Mouse (Mus musculus): ENCODE data around the gene Ifitm1. TPM values are rescaled to one million over a fixed set of nuclear protein-coding genes. Genes with fewer than 3 reads are reported as not detected.
"Not testable (repeated sequence)": the region's sequence is repeated elsewhere in the genome, so short reads cannot be mapped to it uniquely, and the experiment has no call there.

The Ifitm1 gene
- total RNA-seq, 2 experiments from 2014 or later, result 2.0 to 3.4 TPM

GRCm38 (mm10) chr7:140974940-140975339 lies 7.9 kb downstream of the Ifitm1 start:
- no peak for DNase-seq (ENCODE audit: low spot score in 2 of 2)

DNA sequence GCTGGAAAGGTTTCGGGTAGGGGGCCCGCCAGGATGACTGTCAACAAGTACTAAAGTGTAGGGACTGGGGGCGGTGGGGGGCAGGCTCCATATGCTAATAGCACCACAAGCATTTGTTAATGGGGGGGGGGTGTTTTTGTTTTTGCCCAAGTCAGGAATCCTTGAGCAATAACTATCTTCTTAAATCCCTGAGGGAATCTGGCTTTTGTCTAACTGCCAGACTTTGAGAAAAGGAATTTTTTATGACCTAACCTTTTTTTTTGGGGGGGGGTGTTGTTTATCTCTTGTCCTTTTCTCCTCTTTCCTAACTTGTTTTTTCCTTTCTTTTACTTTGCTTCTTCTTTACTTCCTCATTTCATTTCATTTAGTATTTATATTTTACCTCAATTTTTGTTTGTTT lies 8.4 kb downstream of the Ifitm1 start:
- DNase-seq (ENCODE audit: low spot score in 2 of 2), result no peak

GRCm38 (mm10) chr7:140976720-140977119 lies 9.7 kb downstream of the Ifitm1 start:
- not testable (repeated sequence) for DNase-seq (ENCODE audit: low spot score in 2 of 2)

GRCm38 (mm10) chr7:140981704-140982103 lies 14.7 kb downstream of the Ifitm1 start:
- DNase-seq (ENCODE audit: low spot score in 2 of 2), result no peak

DNA sequence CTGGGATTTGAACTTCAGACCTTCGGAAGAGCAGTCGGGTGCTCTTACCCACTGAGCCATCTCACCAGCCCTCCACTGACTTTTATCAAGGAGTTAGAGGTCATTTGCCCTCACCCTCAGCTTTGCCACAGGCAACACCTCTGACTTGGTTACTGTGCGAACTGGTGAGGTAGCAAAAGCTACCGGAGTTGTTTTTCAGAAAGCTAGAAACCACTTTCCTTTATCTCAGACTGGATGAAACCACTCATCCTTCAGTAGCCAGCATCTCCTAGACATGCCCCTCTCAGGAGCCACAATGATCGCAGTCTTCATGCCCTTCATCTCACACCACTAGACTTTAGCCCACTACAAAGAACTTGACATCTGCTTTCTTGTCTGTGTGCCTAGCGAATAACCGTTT lies 15.9 kb downstream of the Ifitm1 start:
- DNase-seq (ENCODE audit: low spot score in 2 of 2), result no peak

DNA sequence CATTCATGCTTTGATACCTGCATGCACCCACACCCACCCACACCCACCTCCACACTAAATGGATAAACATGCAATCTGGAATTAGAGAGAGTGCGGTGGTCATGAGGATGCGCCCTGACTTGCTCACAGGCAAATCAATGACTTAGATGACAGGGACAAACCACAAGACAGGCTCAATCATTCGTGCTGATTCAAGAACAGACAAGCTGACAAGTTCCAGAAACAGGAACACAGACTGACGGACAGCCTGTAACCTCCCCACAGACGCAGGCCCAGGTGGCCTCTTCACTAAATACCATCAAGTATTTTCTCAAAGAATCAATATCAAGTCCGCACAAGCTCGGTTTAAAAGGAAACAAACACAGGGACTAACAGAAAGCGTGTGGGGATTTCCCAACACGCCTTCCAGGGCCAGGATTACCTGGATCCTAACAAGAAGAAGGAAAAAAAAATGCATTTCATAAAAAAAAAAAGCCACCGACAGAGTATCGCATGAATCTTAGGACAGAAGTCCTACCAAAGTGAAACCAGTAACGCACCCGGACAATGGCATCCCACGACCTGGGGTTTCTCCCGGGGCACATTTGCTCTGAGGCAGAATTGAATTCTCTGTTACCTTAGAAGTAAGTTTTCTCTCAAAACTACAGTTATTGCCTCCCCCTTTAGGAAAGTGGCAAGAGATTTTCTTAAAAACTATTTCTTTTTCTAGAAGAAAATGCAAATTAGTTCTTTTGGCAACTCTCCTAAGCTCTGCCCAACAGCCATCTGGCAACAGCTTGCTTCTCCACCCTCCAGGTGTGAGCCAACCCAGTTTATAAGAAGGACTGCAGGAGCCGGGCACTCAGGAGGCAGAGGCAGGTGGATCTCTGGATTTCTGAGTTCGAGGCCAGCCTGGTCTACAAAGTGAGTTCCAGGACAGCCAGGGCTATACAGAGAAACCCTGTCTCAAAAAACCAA lies 20.4 kb downstream of the Ifitm1 start:
- DNase-seq (ENCODE audit: low spot score in 2 of 2), result peak; percentile 28 to 47

DNA sequence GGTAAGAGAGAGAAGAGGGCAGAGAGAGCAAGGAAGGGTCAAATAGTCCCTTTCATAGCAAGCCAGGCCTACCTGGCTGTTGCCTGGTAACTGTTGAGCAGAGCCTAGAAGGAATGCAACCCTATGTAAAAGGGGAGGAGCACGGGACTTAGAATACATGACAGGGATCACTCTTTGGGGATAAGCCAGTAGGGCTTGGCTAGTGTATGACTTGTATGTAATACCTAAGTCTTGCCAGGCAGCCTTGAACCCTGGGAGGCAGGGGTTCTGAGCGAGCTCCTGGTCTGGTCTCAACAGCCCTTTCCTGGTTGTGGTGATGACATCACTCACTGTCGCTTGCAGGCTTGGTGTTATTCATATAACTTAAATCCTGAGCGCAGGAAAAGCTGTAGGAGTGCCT lies 22.0 kb downstream of the Ifitm1 start:
- DNase-seq (ENCODE audit: low spot score in 2 of 2), result peak in 1 of 2 experiments; percentile 9

DNA sequence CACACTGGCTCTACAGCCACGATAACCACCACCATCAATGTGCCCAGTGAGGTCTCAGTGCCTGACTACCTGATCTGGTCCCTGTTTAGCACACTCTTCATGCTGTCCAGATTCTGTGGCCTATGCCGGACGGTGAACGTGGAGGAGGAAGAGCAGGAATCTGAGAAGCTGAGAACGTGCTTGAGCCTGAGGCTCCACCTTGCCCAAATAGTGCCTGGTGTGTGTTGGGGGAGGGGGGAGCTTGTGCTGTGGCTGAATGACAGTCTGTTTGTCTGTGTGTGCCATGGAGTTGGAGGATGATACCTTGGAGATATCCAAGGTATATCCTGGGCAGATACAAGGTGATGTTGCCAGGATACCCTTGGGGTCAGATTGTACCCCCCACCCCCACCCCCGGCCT lies 23.2 kb downstream of the Ifitm1 start:
- DNase-seq (ENCODE audit: low spot score in 2 of 2), result no peak

DNA sequence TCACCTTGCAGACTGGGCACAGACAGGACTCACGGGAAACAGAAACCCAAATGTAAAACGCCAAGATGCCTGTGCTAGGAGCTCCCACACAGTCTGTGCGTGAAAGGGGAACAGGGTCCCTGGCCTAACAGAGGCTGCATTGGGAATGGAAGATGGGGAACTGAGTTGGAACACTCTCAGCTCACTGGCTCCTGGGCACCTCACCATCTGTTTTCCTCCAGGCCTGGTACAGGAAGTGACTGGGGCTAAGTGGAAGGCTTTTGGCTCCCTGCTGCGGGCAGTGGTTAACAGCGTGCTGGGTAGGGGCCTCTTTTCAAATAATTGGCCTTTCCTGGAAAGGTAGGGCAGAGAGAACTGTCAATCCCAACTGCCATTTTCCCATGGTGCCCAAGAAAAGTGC lies 23.6 kb downstream of the Ifitm1 start:
- DNase-seq (ENCODE audit: low spot score in 2 of 2), result no peak

- DNase-seq (ENCODE audit: low spot score in 2 of 2), result no peak
Observed at GRCm38 (mm10) chr7:140991117-140991689, 24.2 kb downstream of the Ifitm1 start.

GRCm38 (mm10) chr7:140997817-140998216 lies 30.8 kb downstream of the Ifitm1 start:
- no peak for DNase-seq (ENCODE audit: low spot score in 2 of 2)

DNA sequence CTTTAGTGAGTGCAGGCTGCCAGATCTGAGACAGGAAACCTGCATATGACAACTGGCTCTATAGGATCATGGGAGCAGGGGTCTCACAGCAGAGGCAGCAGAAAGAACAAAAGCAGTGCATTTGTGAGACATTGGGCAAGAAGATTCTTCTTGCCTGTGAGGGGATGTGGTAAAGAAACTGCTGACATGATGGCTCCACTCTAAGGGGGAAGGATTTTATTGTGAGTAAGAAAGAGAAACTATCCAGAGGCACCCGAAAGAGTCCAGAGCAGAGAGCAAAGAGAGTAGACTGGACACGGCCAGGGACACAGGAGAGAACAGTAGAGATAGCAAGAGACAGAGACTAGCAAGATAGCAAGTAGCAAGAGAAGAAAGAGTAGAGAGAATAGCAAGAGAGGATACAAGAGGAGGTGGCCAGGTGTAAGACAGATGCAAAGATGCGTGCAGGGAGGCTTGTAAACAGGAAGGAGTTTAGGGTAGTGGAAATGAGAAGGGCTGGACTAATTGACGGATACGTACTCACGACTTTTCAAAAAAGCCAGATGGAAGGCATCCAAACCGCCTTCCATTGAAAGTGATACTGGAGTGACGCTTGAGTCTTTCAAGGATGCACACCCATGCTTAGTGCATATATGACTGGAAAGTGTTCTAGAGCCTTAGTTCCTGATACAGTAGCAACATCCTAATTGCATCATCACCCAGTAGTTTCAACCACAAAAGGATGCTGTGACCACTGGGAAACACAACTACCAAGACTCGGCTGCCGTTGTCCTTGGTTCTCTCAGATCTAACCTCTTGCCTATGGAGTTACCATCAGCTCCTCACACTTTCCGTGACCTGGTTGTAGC lies 32.1 kb downstream of the Ifitm1 start:
- DNase-seq (ENCODE audit: low spot score in 2 of 2), result no peak

- DNase-seq (ENCODE audit: low spot score in 2 of 2), result no peak
Observed at GRCm38 (mm10) chr7:141000881-141001708, 34.1 kb downstream of the Ifitm1 start.

GRCm38 (mm10) chr7:141003248-141004010 lies 36.4 kb downstream of the Ifitm1 start:
- DNase-seq (ENCODE audit: low spot score in 2 of 2), result no peak

- no peak for DNase-seq (ENCODE audit: low spot score in 2 of 2)
Observed at GRCm38 (mm10) chr7:141006446-141006845, 39.4 kb downstream of the Ifitm1 start.

- DNase-seq (ENCODE audit: low spot score in 2 of 2), result peak in 1 of 2 experiments; percentile 7
Observed at GRCm38 (mm10) chr7:141006914-141007313, 39.9 kb downstream of the Ifitm1 start.

DNA sequence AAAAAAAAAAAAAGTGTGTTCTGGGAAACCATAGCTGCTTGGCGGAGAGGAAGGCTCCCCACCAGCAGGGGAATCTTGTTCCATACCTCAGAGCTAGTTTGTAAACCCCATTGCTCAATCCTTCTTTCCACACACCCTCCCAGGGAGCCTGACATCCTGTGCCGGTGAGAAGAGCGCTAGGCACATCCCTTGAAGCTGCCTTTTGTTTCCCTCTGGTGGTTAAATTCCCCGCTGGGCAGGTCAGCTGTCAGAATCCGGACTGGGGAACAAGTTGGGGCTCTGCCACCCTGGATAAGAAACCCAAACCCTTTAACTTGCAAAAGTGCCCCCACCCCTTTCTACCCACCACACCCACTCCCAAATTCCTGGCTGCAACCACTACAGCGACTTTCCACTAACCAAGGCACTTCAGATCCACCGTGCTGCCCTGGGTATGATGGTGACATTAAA lies 41.3 kb downstream of the Ifitm1 start:
- DNase-seq (ENCODE audit: low spot score in 2 of 2), result no peak

- DNase-seq (ENCODE audit: low spot score in 2 of 2), result peak; percentile 19 to 42
Observed at GRCm38 (mm10) chr7:141008938-141009660, 42.1 kb downstream of the Ifitm1 start.

DNA sequence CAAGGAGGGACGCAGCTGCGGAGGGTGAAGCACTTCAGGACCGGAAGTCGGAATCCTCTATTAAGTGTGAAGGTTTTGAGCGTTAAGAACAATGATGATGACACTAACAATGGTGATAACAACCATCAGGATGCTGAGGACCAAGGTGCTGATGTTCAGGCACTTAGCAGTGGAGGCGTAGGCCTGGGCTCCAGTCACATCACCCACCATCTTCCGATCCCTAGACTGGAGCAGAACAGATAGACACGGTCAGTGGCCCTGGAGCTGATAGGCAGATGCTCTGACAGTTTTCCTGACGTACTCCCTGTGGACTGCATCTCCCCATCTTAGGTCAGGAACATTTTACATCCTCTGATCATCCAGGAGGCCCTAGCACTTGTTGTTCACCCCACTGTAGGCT lies 42.6 kb downstream of the Ifitm1 start:
- no peak for DNase-seq (ENCODE audit: low spot score in 2 of 2)
